Mouse (Mus musculus): ENCODE results near the gene Col19a1. TPM values are rescaled to one million over a fixed set of nuclear protein-coding genes. Genes with fewer than 3 reads are reported as not detected.

Col19a1 gene
- polyA plus RNA-seq, 1 experiment from 2014 or later = 2.2 TPM

DNA sequence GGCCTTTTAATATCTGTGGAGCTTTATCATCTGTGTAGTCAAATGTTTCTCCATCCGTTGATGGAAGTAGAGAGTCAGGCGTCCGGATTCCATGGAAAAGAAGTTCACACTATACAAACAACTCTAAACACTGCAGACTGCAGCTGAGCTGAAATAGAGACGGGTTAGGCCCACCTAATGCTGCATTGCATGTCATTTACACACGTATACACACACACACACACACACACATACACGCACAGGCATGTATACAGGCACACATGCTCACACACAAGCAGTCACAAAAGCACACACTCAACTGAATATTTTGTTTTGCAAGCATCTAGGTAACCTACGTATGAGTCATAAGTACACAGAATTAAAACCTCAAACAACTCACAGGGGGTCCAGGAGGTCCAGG is 284.2 kb downstream of the Col19a1 start:
- Histone ChIP-seq H3K9ac (ENCODE audit: low read depth, low read length) (no peak overlapping the region), H3K4me2 (ENCODE audit: low read length) (no peak overlapping the region), H3K27ac (ENCODE audit: low read length) (no peak overlapping the region), H3K36me3 (ENCODE audit: control insufficient read depth, insufficient read depth, low read length) (no peaks in the 10 kb centered on the region), H3K4me1 (ENCODE audit: control insufficient read depth, insufficient read depth, low read length) (0 out of 2 replicates have a peak, but pooled peaks cover 2% of the 10 kb centered on the region), H3K27me3 (ENCODE audit: control insufficient read depth, insufficient read depth, low read depth, low read length) (no peaks in the 10 kb centered on the region), H3K4me3 (ENCODE audit: low read depth, low read length) (no peak overlapping the region), H3K9me3 (replicated peaks; ENCODE audit: control insufficient read depth, low read length, poor library complexity, severe bottlenecking) (no peaks in the 10 kb centered on the region)
- peak; percentile 11; the same call in 1 of the 2 replicates for ATAC-seq
- 89% methylated on average over 7 of the region's 7 CpGs for WGBS

DNA sequence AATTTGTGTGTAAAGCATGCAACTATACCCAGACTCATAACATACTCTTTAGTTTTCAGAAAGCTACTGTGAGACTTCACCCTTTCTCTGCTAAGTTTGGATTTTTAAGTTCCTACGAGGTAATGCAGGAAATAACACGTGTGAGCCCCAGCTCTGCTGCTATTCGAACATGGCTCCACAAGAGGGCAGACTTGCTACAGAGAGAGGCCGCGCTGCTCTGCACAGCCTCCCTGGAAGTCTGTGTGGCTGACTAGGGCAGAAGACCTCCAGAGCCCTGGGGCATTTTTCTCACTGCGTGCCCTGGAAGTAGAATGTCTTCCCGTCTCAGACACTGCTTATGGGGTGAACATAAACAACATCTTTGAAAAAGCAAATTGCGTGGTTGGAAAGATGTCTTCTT is 284.6 kb downstream of the Col19a1 start:
- Histone ChIP-seq H3K36me3 (ENCODE audit: control insufficient read depth, insufficient read depth, low read length) (no peaks in the 10 kb centered on the region), H3K4me2 (ENCODE audit: low read length) (no peak overlapping the region), H3K27ac (ENCODE audit: low read length) (no peak overlapping the region), H3K9me3 (replicated peaks; ENCODE audit: control insufficient read depth, low read length, poor library complexity, severe bottlenecking) (no peaks in the 10 kb centered on the region), H3K9ac (ENCODE audit: low read depth, low read length) (no peak overlapping the region), H3K27me3 (ENCODE audit: control insufficient read depth, insufficient read depth, low read depth, low read length) (no peaks in the 10 kb centered on the region), H3K4me1 (ENCODE audit: control insufficient read depth, insufficient read depth, low read length) (0 out of 2 replicates have a peak, but pooled peaks cover 2% of the 10 kb centered on the region), H3K4me3 (ENCODE audit: low read depth, low read length) (no peak overlapping the region)
- 15% methylated on average over 8 of the region's 8 CpGs for WGBS
- peak; percentile 85 for ATAC-seq

DNA sequence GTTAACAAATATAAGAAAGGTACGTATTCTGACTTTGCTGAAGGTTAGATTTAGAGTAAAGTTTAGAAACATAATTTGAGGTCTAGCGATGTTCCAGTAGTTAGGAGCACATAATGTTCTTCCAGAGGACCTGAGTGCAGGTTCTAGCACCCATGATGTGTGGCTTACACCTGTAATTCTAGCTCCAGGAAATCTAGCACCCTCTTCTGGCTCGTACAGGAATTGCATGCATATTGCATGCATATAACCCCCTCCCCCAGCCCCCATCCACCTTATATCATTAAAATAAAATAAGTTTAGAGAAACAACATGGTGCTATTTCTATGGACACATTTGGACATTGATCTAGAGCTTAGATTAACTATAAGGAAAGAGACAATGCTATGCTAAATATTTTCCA is 286.6 kb downstream of the Col19a1 start:
- H3K27ac ChIP-seq (ENCODE audit: low read length) = no peak overlapping the region
- 0 out of 2 replicates have a peak, but pooled peaks cover 2% of the 10 kb centered on the region for H3K4me1 ChIP-seq (ENCODE audit: control insufficient read depth, insufficient read depth, low read length)
- no peak for ATAC-seq
- no peaks in the 10 kb centered on the region for H3K27me3 ChIP-seq (ENCODE audit: control insufficient read depth, insufficient read depth, low read depth, low read length)
- no peak overlapping the region for H3K9ac ChIP-seq (ENCODE audit: low read depth, low read length)
- no peaks in the 10 kb centered on the region for H3K36me3 ChIP-seq (ENCODE audit: control insufficient read depth, insufficient read depth, low read length)
- no peak overlapping the region for H3K4me2 ChIP-seq (ENCODE audit: low read length)
- H3K4me3 ChIP-seq (ENCODE audit: low read depth, low read length) = no peak overlapping the region
- no peaks in the 10 kb centered on the region for H3K9me3 ChIP-seq (replicated peaks; ENCODE audit: control insufficient read depth, low read length, poor library complexity, severe bottlenecking)
- WGBS = 88% methylated on average over 3 of the region's 3 CpGs

DNA sequence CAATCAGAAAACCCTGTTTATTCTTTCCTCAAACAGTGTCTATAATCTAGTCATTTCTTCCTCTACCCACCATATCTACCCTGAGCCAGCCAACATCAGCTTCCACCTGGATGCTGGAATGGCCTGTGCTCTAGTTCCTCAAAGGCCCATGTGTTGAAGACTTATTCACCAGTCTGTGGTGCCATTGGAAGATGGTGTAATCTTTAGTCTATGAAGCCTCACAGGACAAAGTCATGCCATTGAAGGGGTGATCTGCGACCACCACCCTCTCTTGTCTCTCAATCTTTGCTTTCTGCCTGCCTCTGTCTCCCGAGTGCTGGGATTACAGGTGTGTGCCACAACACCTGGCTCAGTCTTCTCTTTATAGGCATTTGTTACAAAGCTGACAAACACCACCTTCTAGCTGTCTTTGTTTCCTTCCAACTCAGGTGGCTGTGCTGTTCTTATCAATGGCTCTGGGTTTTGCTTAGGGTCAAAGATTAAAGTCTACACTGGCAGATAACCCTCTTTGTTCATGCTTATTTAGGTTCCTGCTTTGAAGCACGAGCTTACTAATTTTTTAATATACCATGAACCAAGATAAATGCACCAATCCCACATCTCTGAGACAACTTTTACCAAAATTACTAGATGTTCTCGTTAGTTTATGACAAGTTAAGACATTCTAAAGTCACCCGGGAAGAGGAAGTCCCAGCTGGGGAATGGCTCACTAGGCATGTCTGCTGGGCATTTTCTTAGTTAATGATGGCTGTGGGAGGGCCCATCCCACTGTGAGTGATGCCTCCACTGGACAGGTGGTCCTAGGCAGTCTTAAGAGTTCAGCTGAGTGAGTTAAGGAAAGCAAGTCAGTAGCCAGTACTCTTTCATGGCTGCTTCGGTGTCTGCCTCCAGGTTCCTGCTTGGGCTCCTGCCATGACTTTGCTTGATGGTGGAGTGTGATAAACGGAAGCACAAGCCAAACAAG is 292.0 kb downstream of the Col19a1 start:
- H3K9ac ChIP-seq (ENCODE audit: low read depth, low read length) = no peak overlapping the region
- H3K4me3 ChIP-seq (ENCODE audit: low read depth, low read length) = no peak overlapping the region
- H3K9me3 ChIP-seq (replicated peaks; ENCODE audit: control insufficient read depth, low read length, poor library complexity, severe bottlenecking) = no peaks in the 10 kb centered on the region
- no peak overlapping the region for H3K4me2 ChIP-seq (ENCODE audit: low read length)
- H3K27ac ChIP-seq (ENCODE audit: low read length) = no peak overlapping the region
- no peak for ATAC-seq
- H3K4me1 ChIP-seq (ENCODE audit: control insufficient read depth, insufficient read depth, low read length) = no peaks in the 10 kb centered on the region
- H3K36me3 ChIP-seq (ENCODE audit: control insufficient read depth, insufficient read depth, low read length) = no peaks in the 10 kb centered on the region
- WGBS = 83% methylated on average over 7 of the region's 7 CpGs
- H3K27me3 ChIP-seq (ENCODE audit: control insufficient read depth, insufficient read depth, low read depth, low read length) = no peaks in the 10 kb centered on the region

DNA sequence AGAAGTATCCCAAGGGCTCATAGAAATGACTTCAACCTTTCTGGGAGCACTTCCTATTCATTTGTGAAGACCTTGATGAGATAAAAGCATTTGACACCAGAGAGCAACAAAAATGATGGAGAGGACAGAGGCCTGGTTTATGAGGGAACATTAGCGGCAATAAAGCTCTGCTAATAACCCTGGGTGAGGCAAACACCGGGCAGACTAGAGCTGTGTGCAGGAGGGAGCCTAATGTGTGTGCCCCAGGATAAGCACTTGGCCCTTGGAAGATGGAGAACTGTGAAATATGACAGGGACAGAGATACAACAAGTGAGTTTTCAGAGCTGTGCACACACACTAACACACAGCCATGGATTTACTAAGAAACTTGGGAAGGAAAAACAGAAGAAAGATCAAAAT is 294.8 kb downstream of the Col19a1 start:
- Histone ChIP-seq H3K4me2 (ENCODE audit: low read length) (no peak overlapping the region), H3K36me3 (ENCODE audit: control insufficient read depth, insufficient read depth, low read length) (no peaks in the 10 kb centered on the region), H3K4me3 (ENCODE audit: low read depth, low read length) (no peak overlapping the region), H3K9me3 (replicated peaks; ENCODE audit: control insufficient read depth, low read length, poor library complexity, severe bottlenecking) (no peaks in the 10 kb centered on the region), H3K9ac (ENCODE audit: low read depth, low read length) (no peak overlapping the region), H3K27me3 (ENCODE audit: control insufficient read depth, insufficient read depth, low read depth, low read length) (no peaks in the 10 kb centered on the region), H3K27ac (ENCODE audit: low read length) (no peak overlapping the region), H3K4me1 (ENCODE audit: control insufficient read depth, insufficient read depth, low read length) (no peaks in the 10 kb centered on the region)
- no peak for ATAC-seq
- 69% methylated on average over 2 of the region's 2 CpGs for whole genome bisulfite sequencing

DNA sequence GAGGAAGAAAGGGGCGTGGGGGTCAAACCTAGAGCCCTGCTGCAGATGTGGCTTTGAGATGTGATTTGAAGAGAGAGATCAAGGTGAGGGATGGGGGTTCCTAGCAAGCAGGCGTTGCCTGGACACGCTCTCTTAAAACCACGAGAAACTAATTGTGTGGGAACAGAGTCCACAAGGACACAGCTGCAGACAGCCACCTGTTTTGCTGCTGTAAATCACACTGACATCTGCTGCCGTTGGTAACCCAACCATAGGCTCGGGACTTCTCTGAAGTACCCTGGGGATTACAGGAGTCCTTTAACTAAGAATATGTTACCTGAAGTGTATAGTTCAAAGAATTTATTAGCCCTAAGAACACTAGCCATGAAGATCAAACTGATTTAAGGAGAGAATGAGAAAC is 300.9 kb downstream of the Col19a1 start:
- no peak for ATAC-seq
- Histone ChIP-seq H3K27ac (ENCODE audit: low read length) (no peak overlapping the region), H3K9me3 (replicated peaks; ENCODE audit: control insufficient read depth, low read length, poor library complexity, severe bottlenecking) (no peaks in the 10 kb centered on the region), H3K27me3 (ENCODE audit: control insufficient read depth, insufficient read depth, low read depth, low read length) (no peaks in the 10 kb centered on the region), H3K9ac (ENCODE audit: low read depth, low read length) (no peak overlapping the region), H3K4me3 (ENCODE audit: low read depth, low read length) (no peak overlapping the region), H3K4me2 (ENCODE audit: low read length) (no peak overlapping the region), H3K4me1 (ENCODE audit: control insufficient read depth, insufficient read depth, low read length) (no peaks in the 10 kb centered on the region), H3K36me3 (ENCODE audit: control insufficient read depth, insufficient read depth, low read length) (no peaks in the 10 kb centered on the region)
- 51% methylated on average over 6 of the region's 6 CpGs for WGBS

DNA sequence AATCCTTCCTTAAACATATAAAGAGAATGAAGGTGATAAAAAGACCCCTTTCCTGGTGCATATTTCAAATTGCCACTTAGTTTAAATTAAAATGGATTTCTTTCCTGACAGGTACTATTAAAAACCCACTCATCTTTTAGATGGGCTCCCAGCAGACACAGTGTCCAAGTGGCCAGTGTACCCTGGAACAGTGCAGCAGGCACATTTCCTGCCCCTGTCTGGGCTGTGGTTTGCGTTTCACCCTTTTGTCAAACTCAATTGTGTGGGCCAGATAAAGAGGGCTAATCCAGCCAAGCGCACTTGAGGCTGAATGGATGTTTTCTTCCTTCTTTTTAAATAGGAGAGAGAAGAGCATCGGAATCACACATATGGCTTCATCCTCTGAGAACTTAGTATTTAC is 320.2 kb downstream of the Col19a1 start:
- no peaks in the 10 kb centered on the region for H3K36me3 ChIP-seq (ENCODE audit: control insufficient read depth, insufficient read depth, low read length)
- no peaks in the 10 kb centered on the region for H3K27me3 ChIP-seq (ENCODE audit: control insufficient read depth, insufficient read depth, low read depth, low read length)
- WGBS = 9% methylated on average over 3 of the region's 3 CpGs

DNA sequence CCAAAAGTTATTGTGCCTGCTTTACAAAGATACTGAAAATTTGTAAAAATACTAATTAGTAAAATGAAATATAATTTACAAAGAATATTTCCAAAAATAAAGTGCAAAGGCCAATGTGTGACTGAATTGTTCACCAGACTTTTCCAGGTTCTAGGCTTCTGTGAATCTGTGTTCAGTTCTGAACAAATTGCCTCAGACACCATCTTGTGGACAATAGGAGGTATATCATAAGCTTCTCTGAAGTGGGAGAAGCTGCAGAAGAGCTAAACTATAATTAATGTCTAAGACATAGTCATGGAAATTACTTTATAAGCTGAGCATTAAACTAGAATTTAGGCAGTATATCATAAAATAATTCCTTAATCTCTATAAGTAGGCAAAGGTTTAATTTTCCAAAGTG is 326.1 kb downstream of the Col19a1 start:
- ATAC-seq = no peak
- H3K9me3 ChIP-seq (replicated peaks; ENCODE audit: control insufficient read depth, low read length, poor library complexity, severe bottlenecking) = no peaks in the 10 kb centered on the region

More for the DNA sequence above, 320.2 kb downstream of the Col19a1 start:
- no peak for ATAC-seq
- Histone ChIP-seq H3K4me3 (ENCODE audit: low read depth, low read length) (no peak overlapping the region), H3K9me3 (replicated peaks; ENCODE audit: control insufficient read depth, low read length, poor library complexity, severe bottlenecking) (no peaks in the 10 kb centered on the region), H3K27ac (ENCODE audit: low read length) (no peak overlapping the region), H3K4me2 (ENCODE audit: low read length) (no peak overlapping the region), H3K9ac (ENCODE audit: low read depth, low read length) (no peak overlapping the region), H3K4me1 (ENCODE audit: control insufficient read depth, insufficient read depth, low read length) (no peaks in the 10 kb centered on the region)

DNA sequence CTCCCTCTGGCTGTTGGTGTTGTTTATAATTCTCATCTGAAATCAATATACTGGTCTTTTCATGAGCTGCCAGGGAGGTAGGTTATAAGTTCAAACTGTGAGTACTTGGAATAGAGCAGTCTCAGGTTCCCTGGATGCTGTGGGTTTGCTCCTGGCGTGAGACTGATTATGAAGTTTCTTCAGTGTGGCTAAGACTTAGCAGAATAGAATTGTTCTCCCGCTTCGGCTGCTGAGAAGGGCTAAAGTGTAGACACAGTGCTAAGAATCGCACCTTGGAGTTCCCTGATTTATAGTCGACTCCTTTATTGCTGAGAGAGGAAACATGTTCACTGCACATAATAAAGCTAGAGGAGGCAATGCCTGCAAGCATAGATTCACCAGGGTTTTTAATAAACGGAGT is 327.9 kb downstream of the Col19a1 start:
- WGBS = 72% methylated on average over 6 of the region's 6 CpGs
- H3K27me3 ChIP-seq (ENCODE audit: control insufficient read depth, insufficient read depth, low read depth, low read length) = no peaks in the 10 kb centered on the region
- no peak overlapping the region for H3K4me2 ChIP-seq (ENCODE audit: low read length)
- no peak overlapping the region for H3K9ac ChIP-seq (ENCODE audit: low read depth, low read length)
- no peaks in the 10 kb centered on the region for H3K4me1 ChIP-seq (ENCODE audit: control insufficient read depth, insufficient read depth, low read length)
- ATAC-seq = no peak
- no peak overlapping the region for H3K4me3 ChIP-seq (ENCODE audit: low read depth, low read length)
- no peaks in the 10 kb centered on the region for H3K36me3 ChIP-seq (ENCODE audit: control insufficient read depth, insufficient read depth, low read length)
- H3K9me3 ChIP-seq (replicated peaks; ENCODE audit: control insufficient read depth, low read length, poor library complexity, severe bottlenecking) = no peaks in the 10 kb centered on the region
- H3K27ac ChIP-seq (ENCODE audit: low read length) = no peak overlapping the region

More for the DNA sequence above, 326.1 kb downstream of the Col19a1 start:
- Histone ChIP-seq H3K36me3 (ENCODE audit: control insufficient read depth, insufficient read depth, low read length) (no peaks in the 10 kb centered on the region), H3K4me1 (ENCODE audit: control insufficient read depth, insufficient read depth, low read length) (no peaks in the 10 kb centered on the region), H3K27ac (ENCODE audit: low read length) (no peak overlapping the region), H3K9ac (ENCODE audit: low read depth, low read length) (no peak overlapping the region), H3K4me3 (ENCODE audit: low read depth, low read length) (no peak overlapping the region), H3K27me3 (ENCODE audit: control insufficient read depth, insufficient read depth, low read depth, low read length) (no peaks in the 10 kb centered on the region), H3K4me2 (ENCODE audit: low read length) (no peak overlapping the region)
